Mouse (Mus musculus) liver, embryonic 14.5 days (tissue): ENCODE data around the gene Ctrc. TPM values are rescaled to one million over a fixed set of nuclear protein-coding genes. Genes with fewer than 3 reads are reported as not detected.

ENCODE experiments used
- ATAC-seq: fragments of 200-750 bp; cut with Nextera tagmentation; 2 replicates; pipeline ENCODE4 v1.8.0; 2017; ENCODE audit warnings: moderate number of reproducible peaks, mild to moderate bottlenecking, moderate library complexity; ENCODE audit not compliant: insufficient read depth
- DNase-seq, 3 experiments: peaks; one replicate each; pipeline ENCODE4 v3.0.0-alpha.2; 2012 to 2013; ENCODE audit warnings: low read depth in 3 of 3, low spot score in 3 of 3
- H3K27ac ChIP-seq: fragments of 300-500 bp; sonication (generic); 2 replicates; pipeline ENCODE4 v1.5.1; 2014; ENCODE audit warnings: moderate library complexity, mild to moderate bottlenecking, control low read depth, inconsistent platforms
- H3K27me3 ChIP-seq: fragments of 300-500 bp; sonication (generic); 2 replicates; pipeline ENCODE4 v1.6.1; 2014; ENCODE audit warnings: mild to moderate bottlenecking, low read length, moderate library complexity; ENCODE audit not compliant: control insufficient read depth, insufficient read depth
- H3K36me3 ChIP-seq: fragments of 300-500 bp; sonication (generic); replicated peaks from 2 replicates; pipeline ENCODE4 v1.6.1; 2014; ENCODE audit warnings: low read depth; ENCODE audit not compliant: control insufficient read depth, insufficient read depth
- H3K4me1 ChIP-seq, 2 experiments: fragments of 200-500 bp in 1 of 2; fragments of 300-500 bp in 1 of 2; sonication (generic) in 1 of 2; replicated peaks; 2 replicates each; pipeline ENCODE4 v1.6.1; 2012 to 2014; ENCODE audit warnings: antibody characterized with exemption in 1 of 2, inconsistent platforms in 1 of 2, low read length in 1 of 2; ENCODE audit not compliant: control insufficient read depth in 2 of 2, insufficient read depth in 2 of 2
- H3K4me2 ChIP-seq: fragments of 300-500 bp; sonication (generic); 2 replicates; pipeline ENCODE4 v1.6.1; 2014; ENCODE audit warnings: low read depth, mild to moderate bottlenecking, control low read depth, moderate library complexity
- H3K4me3 ChIP-seq, 2 experiments: fragments of 200-500 bp in 1 of 2; fragments of 300-500 bp in 1 of 2; sonication (generic) in 1 of 2; 2 replicates each; pipeline ENCODE4 v1.5.1; 2012 to 2014; ENCODE audit warnings: low read depth in 2 of 2, low read length in 2 of 2, mild to moderate bottlenecking in 2 of 2, control low read depth in 1 of 2, inconsistent platforms in 1 of 2, moderate library complexity in 1 of 2; ENCODE audit not compliant: insufficient read depth in 1 of 2
- H3K9ac ChIP-seq: fragments of 300-500 bp; sonication (generic); replicated peaks from 2 replicates; pipeline ENCODE4 v1.6.1; 2014; ENCODE audit warnings: mild to moderate bottlenecking, control low read depth, moderate library complexity
- H3K9me3 ChIP-seq: fragments of 300-500 bp; sonication (generic); 2 replicates; pipeline ENCODE4 v1.6.1; 2016; ENCODE audit warnings: low read length, mixed read lengths; ENCODE audit not compliant: control insufficient read depth
- CTCF ChIP-seq: IDR thresholded peaks from 2 replicates; pipeline ENCODE4 v1.5.1; 2016; ENCODE audit warnings: antibody characterized with exemption, low read depth, control low read depth
- EP300 ChIP-seq: IDR thresholded peaks from 2 replicates; pipeline ENCODE4 v1.6.1; 2016; ENCODE audit warnings: antibody characterized with exemption, low read depth
- WGBS: fragments of 180-500 bp; shearing (Covaris S2); extraction: QIAGEN DNeasy Blood & Tissue Kit; methylation state at CpG from one replicate; pipeline ENCODE4 v1.1.7; 2014; ENCODE audit not compliant: insufficient replicate concordance; 5-methylcytosine and 5-hydroxymethylcytosine counted together
- polyA plus RNA-seq, 2 experiments: library from polyadenylated mRNA; depleted of rRNA in 1 of 2; stranded (reverse) in 1 of 2; unstranded in 1 of 2; fragments of >200 nt; fragmentation: Nextera tagmentation in 1 of 2; extraction: Ambion mirVana in 1 of 2; gene quantifications; 2 replicates each; pipeline versions ENCODE4 v1.2.1 to v1.2.3; 2012 to 2014

Gene Ctrc
- polyA plus RNA-seq, 2 experiments = not detected

DNA sequence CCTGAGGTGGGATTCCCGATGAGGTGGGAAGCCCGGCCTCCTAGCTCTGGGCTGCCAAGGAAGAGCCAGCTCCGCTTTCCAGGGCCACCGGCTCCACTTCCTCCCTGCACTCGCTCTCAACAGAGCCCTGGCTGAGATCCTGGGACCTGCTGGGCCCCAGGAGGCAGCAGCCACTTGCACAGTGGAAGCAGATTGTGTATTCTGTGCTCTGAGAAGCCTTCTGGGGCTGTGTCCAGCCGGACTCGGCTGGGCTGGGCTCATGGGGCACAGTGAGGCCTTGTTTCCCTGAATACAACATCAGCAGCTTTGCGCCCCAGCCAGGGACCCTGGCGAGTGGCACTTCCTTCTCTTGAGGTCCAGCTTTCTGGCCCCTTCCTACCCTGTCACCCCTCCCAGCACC lies 25.8 kb upstream of the Ctrc start:
- Histone ChIP-seq H3K27ac (no peak overlapping the region), H3K4me1 (peaks cover 33 to 47% of the 10 kb centered on the region in 2 experiments), H3K4me2 (peak overlapping the region; percentile 87), H3K4me3 (peak overlapping the region in 1 of 2 experiments; percentile 26; a peak in 2 of 4 replicates), H3K9ac (no peak overlapping the region), H3K27me3 (no peaks in the 10 kb centered on the region; the same call in 1 of the 2 replicates), H3K9me3 (no peaks in the 10 kb centered on the region), H3K36me3 (peaks cover 5% of the 10 kb centered on the region)
- DNase-seq (no peak), ATAC-seq (no peak)
- 78% methylated on average over 9 of the region's 9 CpGs for WGBS
- TF ChIP-seq CTCF (no peak), EP300 (no peak)

DNA sequence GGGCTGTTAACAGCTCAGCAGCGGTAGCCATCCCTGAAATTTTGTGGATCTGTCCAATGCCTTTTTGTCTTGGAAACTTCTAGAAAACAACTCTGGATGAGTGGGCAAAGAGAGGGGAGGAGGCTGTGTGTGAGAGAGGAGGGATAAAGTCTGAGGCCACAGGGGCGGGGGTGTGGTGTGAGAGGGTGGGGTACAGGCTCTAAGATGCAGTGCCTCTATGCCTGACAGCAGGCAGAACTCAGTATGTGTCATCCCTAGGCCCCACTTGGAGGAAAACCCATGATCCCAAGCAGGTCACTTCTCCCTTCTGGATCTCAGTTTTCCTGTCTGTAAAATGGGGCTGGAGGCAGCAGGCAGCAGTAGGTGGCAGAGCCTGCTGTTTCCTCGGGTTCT lies 25.2 kb upstream of the Ctrc start:
- peaks cover 5% of the 10 kb centered on the region for H3K36me3 ChIP-seq

DNA sequence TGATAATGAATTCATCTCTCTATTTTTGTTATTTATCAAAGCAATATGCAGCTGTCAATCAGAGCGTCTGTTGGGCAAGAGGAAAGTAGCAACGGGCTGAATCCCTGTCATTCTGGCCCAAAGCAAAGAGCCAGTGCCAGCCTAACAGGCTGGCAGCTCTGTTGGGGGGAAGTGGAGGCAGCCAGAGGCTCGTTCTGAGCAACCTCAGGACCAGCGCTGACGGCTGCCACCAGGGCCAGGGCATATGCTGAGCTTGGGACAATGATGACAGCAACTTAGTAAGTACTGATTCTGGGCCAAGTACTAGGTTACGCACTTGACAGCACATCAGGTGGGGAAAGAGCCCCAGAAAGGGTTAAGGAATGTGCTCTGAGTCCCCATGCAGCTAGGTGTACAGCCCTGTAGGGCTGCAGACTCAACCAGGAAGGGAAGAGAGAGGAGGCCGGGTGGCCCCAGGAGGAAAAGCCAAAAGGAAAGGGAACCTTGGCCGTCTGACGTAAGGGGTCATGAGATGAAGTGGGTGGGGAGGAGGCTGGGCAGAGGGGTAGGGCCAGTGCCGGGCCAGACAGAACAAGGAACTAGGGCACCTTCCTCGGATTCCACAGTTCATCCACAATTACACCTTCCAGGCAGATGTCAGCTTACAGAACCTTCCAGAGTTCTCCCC lies 24.6 kb upstream of the Ctrc start:
- no peak for ATAC-seq

More for the DNA sequence above, 25.2 kb upstream of the Ctrc start:
- H3K4me1 ChIP-seq = peaks cover 32 to 43% of the 10 kb centered on the region in 2 experiments
- DNase-seq (no peak), ATAC-seq (no peak)
- H3K27ac ChIP-seq = no peak overlapping the region
- peak overlapping the region; percentile 87 for H3K4me2 ChIP-seq
- peak overlapping the region; percentile 18; the same call in 1 of the 2 replicates for H3K9ac ChIP-seq
- H3K9me3 ChIP-seq = no peaks in the 10 kb centered on the region
- 81% methylated on average over 3 of the region's 3 CpGs for WGBS
- H3K4me3 ChIP-seq = no peak overlapping the region
- H3K27me3 ChIP-seq = no peaks in the 10 kb centered on the region; the same call in 1 of the 2 replicates
- TF ChIP-seq EP300 (no peak), CTCF (no peak)

DNA sequence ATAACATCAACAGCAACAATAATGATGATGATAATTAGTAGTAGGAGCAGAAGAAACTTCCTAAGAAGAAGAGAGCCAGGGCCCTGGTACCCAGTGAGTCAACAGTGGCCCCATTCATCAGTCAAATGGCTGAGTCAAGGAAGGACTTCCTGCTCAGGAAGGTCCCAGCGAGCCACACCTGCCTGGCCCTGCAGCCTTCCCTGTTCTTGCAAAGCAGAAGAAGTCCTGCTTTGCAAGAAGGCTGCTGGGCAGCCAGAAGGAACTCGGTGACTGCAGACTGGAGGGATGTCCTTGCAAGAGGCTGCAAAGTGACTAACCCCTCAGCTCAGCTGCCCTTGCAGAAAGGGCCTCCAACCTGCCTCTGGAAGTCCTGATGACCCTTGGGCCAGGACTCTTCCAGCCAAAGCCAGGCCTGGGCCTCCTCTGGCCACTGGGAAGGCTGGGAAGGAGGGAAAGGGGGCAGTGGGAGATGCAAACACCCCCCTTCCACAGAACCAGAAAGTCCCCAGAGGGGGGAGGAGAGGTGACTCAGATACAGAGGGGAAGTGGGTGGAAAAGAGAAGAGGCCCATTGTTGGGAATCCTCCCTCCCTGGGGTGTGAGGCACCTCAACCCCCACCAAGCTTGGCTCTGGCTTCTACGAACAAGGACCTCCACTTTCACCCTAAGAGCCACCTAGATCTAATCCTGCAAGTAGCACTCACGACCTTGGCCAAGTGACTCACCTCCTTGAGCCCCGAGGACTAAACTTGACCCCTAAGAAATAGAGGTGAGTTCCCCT lies 23.5 kb upstream of the Ctrc start:
- H3K4me1 ChIP-seq = peaks cover 22 to 29% of the 10 kb centered on the region in 2 experiments
- H3K9ac ChIP-seq = no peak overlapping the region
- no peak overlapping the region for H3K4me2 ChIP-seq
- no peaks in the 10 kb centered on the region for H3K27me3 ChIP-seq
- H3K4me3 ChIP-seq = no peak overlapping the region
- no peaks in the 10 kb centered on the region for H3K9me3 ChIP-seq
- WGBS = 47% methylated on average over 5 of the region's 5 CpGs
- peaks cover 5% of the 10 kb centered on the region for H3K36me3 ChIP-seq
- ATAC-seq = no peak
- no peak overlapping the region for H3K27ac ChIP-seq
- TF ChIP-seq CTCF = no peak
- no peak for TF ChIP-seq EP300
- DNase-seq = no peak

More for the DNA sequence above, 24.6 kb upstream of the Ctrc start:
- peaks cover 5% of the 10 kb centered on the region for H3K36me3 ChIP-seq
- H3K9me3 ChIP-seq = no peaks in the 10 kb centered on the region
- DNase-seq = no peak
- no peak for TF ChIP-seq CTCF
- no peak for TF ChIP-seq EP300
- peaks cover 27 to 38% of the 10 kb centered on the region in 2 experiments for H3K4me1 ChIP-seq
- H3K27ac ChIP-seq = no peak overlapping the region
- no peak overlapping the region for H3K9ac ChIP-seq
- WGBS = 70% methylated on average over 11 of the region's 11 CpGs
- no peaks in the 10 kb centered on the region for H3K27me3 ChIP-seq
- H3K4me3 ChIP-seq = no peak overlapping the region
- H3K4me2 ChIP-seq = peak overlapping the region; percentile 87; the same call in 1 of the 2 replicates

DNA sequence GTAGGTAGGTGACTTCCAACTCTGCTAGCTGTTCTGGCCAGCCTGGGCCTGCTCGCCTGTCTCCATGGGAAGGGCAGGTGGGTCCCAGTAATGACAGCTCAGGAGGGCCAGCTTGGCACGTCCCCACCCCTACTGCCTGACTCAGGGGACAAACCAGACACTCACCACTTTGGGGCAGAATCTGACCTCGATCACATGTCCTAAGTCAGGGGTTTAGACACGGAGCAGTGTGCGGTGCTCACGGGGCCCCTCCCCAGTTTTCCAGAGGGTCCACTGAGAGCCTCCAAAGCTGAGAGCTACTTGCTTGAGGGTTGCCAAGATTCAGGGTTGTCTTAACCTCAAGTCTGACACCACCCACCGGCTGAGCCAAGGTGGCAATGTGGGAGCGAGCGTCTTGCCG lies 21.9 kb upstream of the Ctrc start:
- H3K27ac ChIP-seq = no peak overlapping the region
- H3K9ac ChIP-seq = no peak overlapping the region
- WGBS = 78% methylated on average over 10 of the region's 10 CpGs
- TF ChIP-seq CTCF (no peak), EP300 (no peak)
- no peak for DNase-seq
- peaks cover 15 to 22% of the 10 kb centered on the region in 2 experiments for H3K4me1 ChIP-seq
- H3K27me3 ChIP-seq = no peaks in the 10 kb centered on the region
- H3K4me2 ChIP-seq = no peak overlapping the region
- H3K36me3 ChIP-seq = peaks cover 5% of the 10 kb centered on the region
- no peaks in the 10 kb centered on the region for H3K9me3 ChIP-seq
- ATAC-seq = no peak
- no peak overlapping the region for H3K4me3 ChIP-seq
